Mouse (Mus musculus) regulatory T cell (primary cell): ENCODE results near the gene Naa80.

ENCODE experiments used
- in situ Hi-C: fragments of 300-600 bp; cut with MboI, MseI; formaldehyde crosslinking; loops from one replicate; pipeline ENCODE4 v1.15.1; 2025; ENCODE audit warnings: high pct_unique_total_duplicates

Gene Naa80

GRCm38 (mm10) chr9:107593101-107593976 is 14.7 kb downstream of the Naa80 start:
- in situ Hi-C loops, result no loop called here

DNA sequence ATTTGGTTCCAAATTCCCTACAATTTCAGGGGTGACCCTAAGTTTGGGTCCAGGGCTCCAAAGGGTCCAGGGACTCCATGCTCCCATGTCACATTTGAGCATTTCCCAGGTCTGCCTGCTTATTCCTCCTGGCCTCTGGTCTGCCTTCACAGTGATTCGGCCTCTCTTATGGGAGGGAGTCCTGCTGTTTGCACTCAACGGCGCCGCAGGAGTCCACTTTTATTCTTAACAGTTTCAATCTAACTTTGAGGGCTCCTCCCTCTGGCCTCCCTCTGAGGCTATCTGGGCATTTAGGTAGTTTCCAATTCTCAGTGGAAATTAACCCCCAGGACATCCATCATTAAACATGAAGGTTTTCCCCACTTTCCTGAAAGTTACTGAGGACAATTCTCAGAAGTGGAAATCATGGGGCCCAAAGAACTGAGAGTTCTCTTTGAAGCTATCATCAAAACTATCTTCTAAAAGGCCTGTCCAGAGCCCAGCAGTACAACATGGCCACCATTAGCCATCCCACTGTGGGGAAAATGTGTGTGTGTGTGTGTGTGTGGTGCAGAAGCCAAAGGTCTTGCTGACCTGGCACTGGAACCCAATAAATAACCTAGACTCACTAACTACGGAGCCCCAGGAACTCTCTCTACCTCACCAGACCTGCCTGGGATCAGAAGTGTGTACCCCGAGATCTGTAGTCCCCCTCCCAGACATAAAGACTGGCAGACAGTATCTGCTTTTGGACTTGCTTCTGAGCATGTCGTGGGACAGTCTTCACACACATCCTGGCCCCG is 15.8 kb downstream of the Naa80 start:
- in situ Hi-C loops, result no loop called here

GRCm38 (mm10) chr9:107596619-107597569 is 18.2 kb downstream of the Naa80 start:
- in situ Hi-C loops, result no loop called here

DNA sequence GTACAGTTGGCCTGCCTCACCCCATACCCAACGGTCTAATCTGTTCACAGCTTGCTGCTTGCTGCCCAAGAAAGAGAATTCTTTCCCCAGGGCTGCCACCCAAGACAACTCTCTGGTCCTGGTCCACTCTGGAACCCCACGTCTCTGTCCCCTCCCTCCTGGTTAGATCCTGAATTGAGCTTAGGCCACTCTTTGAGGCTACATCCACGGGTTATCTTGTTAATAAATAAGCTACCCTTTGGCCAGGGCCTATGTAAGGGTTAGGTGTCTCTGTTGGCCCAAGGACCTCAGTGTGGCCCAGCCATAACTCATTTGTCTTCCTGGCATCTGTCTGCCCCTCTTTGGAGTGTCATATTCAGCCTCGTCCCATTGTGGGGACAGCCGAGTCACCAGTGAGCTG is 19.7 kb downstream of the Naa80 start:
- in situ Hi-C loops, result no loop called here

- in situ Hi-C loops, result no loop called here
These were observed 20.7 kb downstream of the Naa80 start for GRCm38 (mm10) chr9:107599433-107599832.

DNA sequence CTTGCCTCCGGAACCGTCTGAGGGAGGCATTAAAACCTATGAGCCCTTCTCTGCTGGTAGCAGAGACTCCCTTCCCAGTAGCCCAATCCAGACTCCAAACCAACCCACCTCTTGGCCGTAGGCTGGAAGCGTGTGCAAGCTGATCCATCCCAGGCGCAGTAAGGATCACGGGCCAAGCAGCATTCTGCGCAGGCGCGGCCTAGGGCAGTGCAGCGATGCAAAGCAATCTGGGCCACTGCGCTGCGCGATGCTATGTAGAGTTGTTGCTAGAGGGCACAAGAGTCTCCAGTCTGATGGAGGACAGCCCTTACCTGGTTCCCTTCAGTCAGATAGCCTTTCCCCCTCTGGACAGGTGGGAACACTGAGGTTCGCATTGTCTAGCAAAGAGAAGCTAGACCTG is 21.2 kb downstream of the Naa80 start:
- in situ Hi-C loops, result loop anchor here (5.0 kb wide), 1 partner anchor 42 kb away; no protein-coding TSS in a partner anchor

DNA sequence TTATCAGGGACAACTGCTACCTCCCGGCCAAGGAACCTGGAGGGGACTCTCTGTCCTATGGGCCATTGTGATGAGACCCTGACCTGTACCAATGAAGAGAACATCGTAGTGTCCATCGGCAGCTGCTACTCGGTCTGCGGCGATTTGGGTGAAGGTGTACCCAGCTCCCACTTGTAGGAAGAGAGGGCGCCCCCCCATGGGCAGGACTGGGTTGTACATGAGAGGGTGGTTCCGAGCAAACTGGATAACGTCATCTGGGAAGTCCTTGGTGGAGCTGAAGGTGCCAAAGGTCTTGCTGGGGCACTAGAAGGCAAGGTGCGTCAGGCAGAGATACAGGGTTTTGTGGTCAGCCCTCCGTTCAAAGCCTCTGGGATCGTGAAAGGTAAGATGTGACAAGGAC is 22.1 kb downstream of the Naa80 start:
- in situ Hi-C loops, result loop anchor here (5.0 kb wide), 1 partner anchor 42 kb away; no protein-coding TSS in a partner anchor

GRCm38 (mm10) chr9:107601275-107601674 is 22.6 kb downstream of the Naa80 start:
- in situ Hi-C loops, result loop anchor here (5.0 kb wide), 1 partner anchor 41 kb away; no protein-coding TSS in a partner anchor

DNA sequence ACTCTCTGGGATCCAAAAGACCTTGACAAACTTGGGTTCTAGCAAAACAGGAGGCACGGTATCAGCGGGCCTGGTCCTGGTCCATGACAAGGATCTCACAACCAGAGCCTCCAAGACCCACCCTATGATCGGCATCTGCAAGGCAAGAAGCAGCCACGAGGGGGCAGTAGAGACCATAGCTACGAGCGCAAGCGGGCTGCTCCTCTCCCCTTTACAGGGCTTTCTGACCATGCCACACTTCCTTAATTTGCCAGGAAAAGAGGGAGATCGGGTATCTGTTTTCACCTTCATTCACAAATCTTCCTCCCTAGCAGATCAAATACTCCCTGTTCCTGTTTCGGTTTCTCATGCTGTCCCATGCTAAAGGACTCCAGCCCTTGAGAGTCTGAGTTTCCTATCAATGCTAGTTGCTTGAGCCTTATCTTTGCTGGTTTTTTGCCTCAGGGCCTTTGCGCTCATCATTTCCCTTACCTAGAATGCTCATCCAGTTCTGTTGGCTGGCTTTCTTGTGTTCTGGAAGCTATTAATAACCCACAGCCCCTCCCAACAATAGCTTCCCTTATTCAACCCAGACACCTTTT is 23.5 kb downstream of the Naa80 start:
- in situ Hi-C loops, result loop anchor here (5.0 kb wide), 1 partner anchor 40 kb away; no protein-coding TSS in a partner anchor

DNA sequence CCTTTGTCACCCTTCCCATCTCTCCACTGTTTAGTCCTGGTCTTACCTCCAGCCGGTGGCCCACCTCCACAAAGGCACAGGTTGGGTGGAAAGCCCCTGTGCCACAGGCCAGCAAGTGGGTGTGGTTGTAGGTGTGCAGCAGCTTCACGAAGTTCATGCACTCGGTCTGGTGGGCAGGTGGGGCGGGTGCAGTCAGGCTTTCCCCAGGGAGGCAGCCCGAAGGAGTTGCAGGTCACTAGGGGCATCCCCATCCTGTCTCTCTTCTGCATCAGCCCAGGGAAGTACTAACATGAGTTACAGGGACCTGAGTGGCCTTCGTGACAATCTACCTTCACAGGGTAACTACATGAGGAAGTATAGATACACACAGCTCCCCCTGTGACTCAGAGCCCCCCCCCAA is 24.6 kb downstream of the Naa80 start:
- in situ Hi-C loops, result loop anchor here (5.0 kb wide), 1 partner anchor 39 kb away; no protein-coding TSS in a partner anchor

GRCm38 (mm10) chr9:107605041-107605661 is 26.5 kb downstream of the Naa80 start:
- in situ Hi-C loops, result no loop called here

- in situ Hi-C loops, result no loop called here
These were observed 27.9 kb downstream of the Naa80 start for GRCm38 (mm10) chr9:107606591-107606990.

DNA sequence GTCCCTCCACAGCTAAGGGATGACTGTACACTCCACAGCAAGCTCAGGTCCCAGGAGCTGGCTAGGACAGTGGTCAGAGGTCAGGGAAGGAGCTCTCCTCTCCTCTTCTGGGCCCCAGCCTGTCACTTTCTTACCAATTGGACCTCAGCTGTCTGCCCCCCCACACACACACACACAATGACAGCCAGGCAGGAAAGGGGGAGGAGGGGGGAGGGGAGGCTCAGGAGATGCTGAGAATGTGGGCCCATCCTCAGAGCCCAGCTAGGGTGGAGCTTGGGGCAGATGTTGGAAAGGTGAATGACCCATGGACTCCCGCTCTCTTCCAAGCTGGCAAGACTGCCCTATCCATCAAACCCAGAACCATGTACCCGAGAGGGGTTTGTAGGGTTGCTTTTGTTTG is 28.3 kb downstream of the Naa80 start:
- in situ Hi-C loops, result no loop called here

DNA sequence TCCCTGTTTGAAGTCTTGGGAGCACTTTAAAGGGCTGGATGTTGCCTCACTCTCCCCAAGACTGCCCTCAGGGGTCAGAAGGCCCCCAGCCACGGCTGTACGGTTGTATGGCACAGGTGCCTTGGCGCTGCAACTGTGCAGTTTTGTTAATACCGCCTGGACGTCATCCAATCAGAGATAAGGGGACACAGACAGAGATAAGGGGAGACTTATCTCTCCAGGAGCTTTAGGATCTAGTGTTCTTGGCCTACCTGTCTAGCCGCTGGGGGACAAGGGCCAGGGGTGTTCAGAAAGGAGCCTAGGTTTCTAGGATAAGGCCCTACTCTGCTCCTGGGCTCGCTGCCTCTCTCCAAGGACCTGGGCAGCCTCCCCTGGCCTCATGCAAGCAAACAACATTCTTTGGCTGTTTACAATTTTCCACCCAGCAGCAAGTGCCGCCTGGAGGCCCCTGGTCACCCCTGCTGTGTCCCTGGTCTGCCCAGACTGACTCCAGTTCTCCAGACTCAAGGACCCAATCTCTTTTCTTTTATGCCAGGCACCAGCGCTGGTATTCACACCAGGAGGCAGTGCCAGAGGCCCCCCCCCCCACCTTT is 29.1 kb downstream of the Naa80 start:
- in situ Hi-C loops, result no loop called here

DNA sequence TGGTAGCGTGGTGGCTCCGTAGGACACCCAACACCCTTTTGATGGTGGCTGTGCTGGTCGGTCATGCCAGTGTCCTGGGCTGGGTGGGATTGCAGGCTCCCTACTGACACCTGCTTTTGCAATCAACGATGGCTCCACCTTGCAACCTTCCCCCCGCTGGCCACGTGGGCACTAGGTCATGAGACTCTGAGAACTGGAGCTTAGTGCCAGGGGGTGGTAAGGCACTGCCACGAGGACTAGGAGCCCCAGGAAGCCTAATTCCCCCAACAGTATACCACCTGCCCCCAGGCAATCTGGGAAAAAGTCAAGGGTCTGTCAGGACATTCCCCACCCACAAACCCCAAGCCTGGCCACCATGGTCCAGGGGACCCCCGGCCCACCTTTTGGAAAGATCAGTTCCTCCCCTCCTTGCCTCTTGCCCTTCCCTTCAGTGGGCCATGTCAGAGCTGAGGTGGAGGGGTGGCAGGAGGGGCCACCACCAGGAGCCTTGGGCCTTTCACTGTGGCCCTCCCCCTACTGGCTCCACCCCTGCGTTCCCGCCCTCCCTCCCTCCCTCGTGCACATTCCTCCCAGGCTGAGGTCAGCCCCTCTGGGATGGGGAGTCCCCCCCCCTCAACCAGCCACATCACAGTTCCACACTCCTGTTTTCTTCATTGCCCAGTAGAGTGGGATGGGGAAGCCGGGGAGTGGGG is 30.2 kb downstream of the Naa80 start, which contains the start of gene Sema3b:
TSS of gene Sema3b (minus strand) at position 489 of the 692 bp plus-strand sequence.
- in situ Hi-C loops, result no loop called here

DNA sequence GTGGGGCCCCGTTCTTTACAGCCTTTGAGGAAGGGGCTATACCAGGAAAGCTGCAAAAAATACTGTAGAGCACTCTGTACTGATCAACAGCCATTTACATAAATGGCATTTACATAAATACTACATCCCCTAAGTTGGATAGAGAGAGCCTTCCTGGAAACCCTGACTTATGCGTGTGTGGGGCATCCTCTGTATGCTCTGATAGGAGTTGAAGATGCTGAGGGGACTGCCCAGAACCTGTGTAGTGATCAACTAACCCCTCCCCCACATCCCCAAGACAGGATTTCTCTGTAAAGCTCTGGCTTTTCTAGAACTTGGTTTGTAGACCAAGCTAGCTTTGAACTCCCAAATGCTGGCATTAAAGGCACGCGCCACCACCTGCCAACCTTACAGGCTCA is 30.7 kb downstream of the Naa80 start:
- in situ Hi-C loops, result no loop called here

DNA sequence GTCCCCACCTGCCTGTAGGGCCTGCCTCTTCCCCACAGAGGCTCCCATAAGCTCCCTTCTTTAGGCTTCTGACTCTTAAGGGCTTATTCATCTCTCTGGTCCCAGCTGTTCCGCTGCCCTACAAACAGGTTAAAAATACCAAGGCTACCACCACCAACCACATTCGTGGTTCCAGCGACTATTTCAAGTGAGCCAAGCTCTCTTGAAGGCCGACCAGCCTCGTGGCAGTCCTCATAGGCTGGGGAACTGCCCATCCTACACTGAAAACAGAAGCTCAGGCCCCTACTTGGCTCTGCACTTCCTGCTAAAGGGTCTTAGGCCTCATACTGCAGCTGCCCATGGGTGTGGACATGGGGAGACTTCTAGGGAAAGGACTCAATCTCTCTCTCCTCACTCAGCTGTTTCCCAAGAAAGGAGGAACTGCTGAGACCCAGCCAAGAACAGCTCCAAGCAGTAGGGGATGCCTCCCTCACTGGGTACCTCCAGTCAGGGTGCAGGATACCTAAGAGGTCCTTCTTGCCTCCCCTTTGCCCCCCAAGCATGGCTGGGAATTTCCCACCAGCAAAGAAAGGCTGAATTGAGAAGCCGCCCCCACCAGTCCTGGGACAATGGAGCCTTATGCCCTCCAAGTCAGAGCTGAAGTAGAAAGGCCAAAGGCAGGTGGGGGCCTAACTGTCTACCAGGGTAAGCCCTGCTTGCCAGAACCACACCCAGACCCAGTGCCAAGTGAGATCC is 32.9 kb downstream of the Naa80 start:
- in situ Hi-C loops, result no loop called here

GRCm38 (mm10) chr9:107612191-107612944 is 33.7 kb downstream of the Naa80 start:
- in situ Hi-C loops, result no loop called here
